Mouse (Mus musculus): ENCODE measurements around the gene Gstt1.
"Not testable (repeated sequence)": the region's sequence is repeated elsewhere in the genome, so short reads cannot be mapped to it uniquely, and the experiment has no call there.

DNA sequence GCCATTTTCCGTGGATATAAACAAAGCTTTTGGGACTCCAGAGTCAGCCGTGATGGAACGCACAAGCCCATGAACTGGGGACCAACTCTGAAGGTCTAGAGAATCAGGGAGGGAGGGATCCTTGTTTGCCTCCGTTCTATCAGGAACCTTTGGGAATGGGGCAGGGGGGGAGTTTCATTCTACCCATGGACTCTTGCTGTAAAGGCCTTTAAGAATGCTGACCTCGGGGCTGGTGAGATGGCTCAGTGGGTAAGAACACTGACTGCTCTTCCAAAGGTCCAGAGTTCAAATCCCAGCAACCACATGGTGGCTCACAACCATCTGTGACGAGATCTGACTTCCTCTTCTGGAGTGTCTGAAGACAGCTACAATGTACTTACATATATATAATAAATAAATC, 45.5 kb upstream of the Gstt1 start:
- not testable (repeated sequence) for TF ChIP-seq CTCF, POLR2A (IDR thresholded peaks at IDR 0.05; ENCODE audit: extremely low read depth, insufficient read depth, low read length)
